Mouse (Mus musculus) adrenal gland, postnatal 4 days (tissue): ENCODE results near the gene Capza2. TPM values are rescaled to one million over a fixed set of nuclear protein-coding genes. Genes with fewer than 3 reads are reported as not detected.
"Not testable (repeated sequence)": the region's sequence is repeated elsewhere in the genome, so short reads cannot be mapped to it uniquely, and the experiment has no call there.

Experiments
- DNase-seq, 2 experiments: peaks; one replicate each; pipeline ENCODE4 v3.0.0; 2021 to 2022; ENCODE audit warnings: low spot score in 2 of 2, mixed read lengths in 2 of 2
- total RNA-seq, 2 experiments: library from RNA; stranded (reverse); gene quantifications; 2 replicates each; pipeline ENCODE4 v1.2.3; 2021

Capza2 gene
- total RNA-seq, 2 experiments from 2014 or later: 140 to 146 TPM

DNA sequence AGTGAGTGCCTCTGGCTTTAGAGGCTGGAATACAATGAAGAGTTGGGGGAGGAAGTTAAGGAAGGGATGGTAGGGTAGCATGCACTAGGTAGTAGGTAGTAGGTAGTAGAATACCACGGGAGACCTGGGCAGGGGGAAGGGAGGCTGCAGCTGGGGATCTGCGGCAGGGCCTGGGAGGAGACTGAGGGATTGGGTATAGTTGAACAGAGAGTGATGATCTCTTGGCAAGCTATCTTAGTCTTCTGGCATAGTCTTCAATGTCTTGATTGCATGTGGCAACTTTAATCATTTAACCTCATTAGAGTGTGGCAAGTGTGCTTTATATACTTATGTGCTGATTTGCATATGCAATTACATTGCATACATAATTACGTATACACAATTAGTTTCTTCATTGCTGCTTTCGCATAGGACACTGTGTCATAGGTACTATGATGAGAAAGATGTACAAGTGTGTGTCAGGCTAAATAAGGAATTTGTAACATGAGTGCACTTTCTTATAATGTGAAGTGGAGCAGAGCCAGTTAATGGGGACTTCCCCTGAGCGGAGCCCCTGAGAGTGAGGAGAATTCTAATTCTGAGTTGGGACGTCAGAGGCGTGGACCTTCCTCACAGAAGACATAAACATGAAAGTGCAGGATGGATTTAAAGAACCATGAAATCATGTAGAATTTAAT lies 65.0 kb downstream of the Capza2 start:
- no peak for DNase-seq

DNA sequence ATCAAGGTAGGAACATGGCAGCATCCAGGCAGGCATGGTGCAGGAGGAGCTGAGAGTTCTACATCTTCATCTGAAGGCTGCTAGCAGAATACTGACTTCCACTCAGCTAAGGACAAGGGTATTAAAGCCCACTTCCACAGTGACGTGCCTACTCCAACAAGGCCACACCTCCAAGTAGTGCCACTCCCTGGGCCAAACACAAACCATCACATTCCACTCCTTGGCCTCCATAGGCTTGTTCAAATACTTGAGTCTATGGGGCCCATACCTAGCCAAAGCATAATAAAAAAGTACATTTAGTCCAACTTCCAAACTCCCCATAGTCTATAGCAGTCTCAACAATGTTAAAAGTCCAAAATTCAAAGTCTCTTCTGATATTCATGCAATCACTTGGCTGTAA lies 68.0 kb downstream of the Capza2 start:
- DNase-seq: not testable (repeated sequence)

DNA sequence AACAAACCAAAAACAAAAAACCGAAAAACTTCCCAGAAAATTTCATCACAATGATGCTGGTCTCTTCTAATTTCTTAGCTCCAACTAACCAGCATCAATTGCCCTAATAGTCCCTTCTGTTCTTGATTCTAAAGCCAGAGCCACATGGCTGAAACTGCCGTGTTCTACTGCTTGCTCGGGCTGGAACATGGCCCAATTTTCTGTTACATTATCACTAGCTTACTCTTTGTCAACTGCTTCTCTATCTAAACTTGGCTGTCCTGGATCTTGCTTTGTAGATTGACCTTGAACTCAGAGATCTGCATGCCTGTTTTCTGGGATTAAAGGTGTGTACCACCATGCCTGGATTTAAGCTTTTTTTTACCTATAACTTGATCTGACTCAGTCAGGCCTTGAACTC lies 69.9 kb downstream of the Capza2 start:
- no peak for DNase-seq

Other genes starting within 250 kb of the Capza2 start
- gene Met, start 172.4 kb upstream of the Capza2 start, total RNA-seq: 10 to 100 TPM; 10.3 to 10.6 TPM
- 10 to 100 TPM; 27.0 to 27.4 TPM for gene St7, start 56.7 kb downstream of the Capza2 start, total RNA-seq